Mouse (Mus musculus) spleen, adult 2 months (tissue): ENCODE data around the gene Dynll1. TPM values are rescaled to one million over a fixed set of nuclear protein-coding genes. Genes with fewer than 3 reads are reported as not detected.
A peak's percentile ranks its signal among the peaks of the same experiment; 100 is the strongest.

ENCODE experiments used
- DNase-seq, 2 experiments: peaks; one replicate each; pipeline versions ENCODE4 v3.0.0 to v3.0.0-alpha.2; 2012 to 2021; ENCODE audit warnings: low spot score in 2 of 2, low read depth in 1 of 2
- H3K27ac ChIP-seq: fragments of 200-500 bp; 2 replicates; pipeline ENCODE4 v1.5.1; 2012; ENCODE audit warnings: low read length, inconsistent platforms; ENCODE audit not compliant: insufficient read depth
- H3K27me3 ChIP-seq: fragments of 200-500 bp; 2 replicates; pipeline ENCODE4 v1.6.1; 2012; ENCODE audit warnings: mild to moderate bottlenecking, moderate library complexity, low read length, inconsistent platforms; ENCODE audit not compliant: control insufficient read depth, insufficient read depth
- H3K36me3 ChIP-seq: fragments of 200-500 bp; 2 replicates; pipeline ENCODE4 v1.6.1; 2012; ENCODE audit warnings: mild to moderate bottlenecking, low read length, inconsistent platforms; ENCODE audit not compliant: control insufficient read depth, insufficient read depth
- H3K4me1 ChIP-seq: fragments of 200-500 bp; 2 replicates; pipeline ENCODE4 v1.6.1; 2011; ENCODE audit warnings: inconsistent platforms; ENCODE audit not compliant: control insufficient read depth, insufficient read depth, insufficient read length
- H3K4me3 ChIP-seq: fragments of 200-500 bp; 2 replicates; pipeline ENCODE4 v1.5.1; 2011; ENCODE audit warnings: mild to moderate bottlenecking, inconsistent platforms; ENCODE audit not compliant: insufficient read depth, insufficient read length; ENCODE audit errors: extremely low read depth
- CTCF ChIP-seq: fragments of 200-500 bp; IDR thresholded peaks from 2 replicates; pipeline ENCODE4 v1.5.1; 2011; ENCODE audit warnings: mild to moderate bottlenecking, inconsistent platforms; ENCODE audit not compliant: insufficient read depth, insufficient read length, insufficient replicate concordance; ENCODE audit errors: extremely low read depth
- POLR2A ChIP-seq: fragments of 200-500 bp; IDR thresholded peaks from 2 replicates; pipeline ENCODE4 v1.6.1; 2011; ENCODE audit warnings: low read depth, low read length, inconsistent platforms
- WGBS: fragments of 180-500 bp; shearing (Covaris S2); methylation state at CpG from one replicate; pipeline ENCODE4 v1.1.7; 2018; 5-methylcytosine and 5-hydroxymethylcytosine counted together
- polyA plus RNA-seq: library from polyadenylated mRNA; depleted of rRNA; stranded (reverse); fragments of >200 nt; gene quantifications from 2 replicates; pipeline ENCODE4 v1.2.3, GENCODE M21; 2012

The Dynll1 gene
- polyA plus RNA-seq, 1 experiment = 135 TPM

DNA sequence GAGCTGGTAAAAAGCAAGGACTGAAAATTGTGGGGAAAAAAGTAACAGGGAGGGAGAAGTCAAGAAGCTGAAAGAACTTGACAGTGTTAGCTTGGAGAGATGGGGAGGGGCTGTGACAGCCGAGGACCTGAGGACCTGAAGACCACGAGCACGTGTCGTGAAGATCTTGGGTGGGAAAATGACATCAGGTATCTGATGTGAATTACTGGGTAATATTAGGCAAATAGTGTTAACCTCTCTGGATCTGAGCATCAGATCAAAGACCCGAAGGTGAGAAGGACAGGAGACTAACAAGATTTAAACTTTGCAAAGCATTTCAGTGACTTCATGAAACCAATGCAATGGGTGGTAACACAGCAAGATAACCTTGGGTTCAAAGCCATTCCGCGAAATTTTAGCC lies 39.2 kb upstream of the Dynll1 start:
- 18% methylated on average over 7 of the region's 7 CpGs for WGBS
- Histone ChIP-seq H3K4me1 (peaks cover 3% of the 10 kb centered on the region; the same call in 1 of the 2 replicates), H3K4me3 (no peak overlapping the region; the same call in 1 of the 2 replicates), H3K27me3 (no peaks in the 10 kb centered on the region), H3K36me3 (peaks cover 20% of the 10 kb centered on the region), H3K27ac (no peak overlapping the region)
- DNase-seq = no peak
- no peak for TF ChIP-seq POLR2A
- TF ChIP-seq CTCF = no peak

DNA sequence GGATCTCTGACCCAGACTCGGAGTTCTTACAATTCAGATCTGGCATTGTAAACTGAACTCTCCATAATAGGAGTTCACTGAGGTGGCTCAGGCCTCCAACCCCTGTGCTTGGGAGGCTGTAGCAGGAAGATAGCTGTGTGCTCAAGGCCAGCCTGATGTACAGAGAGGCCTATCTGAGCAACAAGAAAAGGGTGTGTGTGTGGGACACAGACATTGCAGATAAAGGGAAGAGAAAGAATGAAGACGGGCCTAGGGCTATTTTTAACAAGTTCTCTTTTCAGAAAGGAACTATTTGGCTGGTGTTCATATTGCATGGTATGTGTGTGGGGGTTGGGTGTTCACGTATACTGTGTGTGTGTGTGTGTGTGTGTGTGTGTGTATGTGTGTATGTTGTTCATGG lies 32.8 kb upstream of the Dynll1 start:
- TF ChIP-seq CTCF (no peak), POLR2A (no peak)
- Histone ChIP-seq H3K27ac (peak overlapping the region; percentile 70), H3K4me3 (no peak overlapping the region), H3K27me3 (no peaks in the 10 kb centered on the region), H3K36me3 (peaks cover 28% of the 10 kb centered on the region), H3K4me1 (peaks cover 18% of the 10 kb centered on the region)
- DNase-seq = no peak
- 39% methylated on average over 3 of the region's 3 CpGs for WGBS

GRCm38 (mm10) chr5:115330955-115331354 lies 30.2 kb upstream of the Dynll1 start:
- H3K4me3 ChIP-seq = no peak overlapping the region
- WGBS = 93% methylated on average over 9 of the region's 9 CpGs
- no peak for TF ChIP-seq CTCF
- no peak for TF ChIP-seq POLR2A
- no peak for DNase-seq
- H3K27ac ChIP-seq = no peak overlapping the region
- peaks cover 22% of the 10 kb centered on the region for H3K4me1 ChIP-seq
- peaks cover 28% of the 10 kb centered on the region for H3K36me3 ChIP-seq
- H3K27me3 ChIP-seq = no peaks in the 10 kb centered on the region

DNA sequence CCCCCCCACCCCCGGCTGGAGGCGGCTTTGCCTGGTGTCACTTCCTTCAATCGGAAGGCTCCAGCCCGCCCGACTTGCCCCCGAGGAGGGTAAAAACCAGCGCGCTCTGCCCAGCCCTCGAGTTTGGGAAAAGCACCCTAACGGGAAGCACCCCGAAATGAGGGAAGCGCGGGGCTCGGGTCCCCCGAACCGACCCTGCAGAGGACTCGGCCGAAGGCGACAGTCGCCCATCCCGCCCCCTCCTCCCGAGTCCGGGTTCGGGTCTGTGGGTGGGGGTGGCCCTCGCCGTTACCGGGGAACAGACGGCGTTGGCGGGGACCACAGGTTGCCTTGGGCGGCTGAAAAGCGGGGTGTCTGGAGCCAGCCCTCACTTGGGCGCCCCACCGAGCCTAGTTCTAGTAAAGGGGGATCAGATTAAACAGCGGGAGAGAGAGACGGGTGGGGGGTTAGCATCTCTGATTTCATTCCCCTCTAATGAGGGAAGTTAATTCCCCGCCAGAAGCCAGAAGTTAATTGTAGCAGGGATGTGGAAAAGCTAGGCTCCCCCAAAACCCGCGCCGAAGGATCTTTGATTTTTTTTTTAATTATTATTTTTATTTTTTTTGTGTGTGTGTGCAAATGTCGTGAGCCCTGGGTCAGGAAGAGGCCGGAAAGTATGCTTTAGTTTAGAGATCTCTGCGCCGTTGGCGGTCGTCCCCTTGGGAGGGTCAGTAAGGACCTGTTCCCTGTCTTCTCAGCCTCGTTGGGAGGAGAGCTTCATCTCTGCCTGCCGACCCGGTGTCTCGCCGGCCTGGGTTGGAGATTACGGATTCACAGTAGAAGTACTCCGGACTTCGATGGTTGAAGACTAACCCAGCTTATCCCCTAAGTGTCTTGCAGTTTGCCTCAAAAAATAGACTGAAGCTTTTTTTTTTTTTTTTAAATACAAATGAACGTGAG lies 27.1 kb upstream of the Dynll1 start:
- no peak for TF ChIP-seq CTCF
- no peak for TF ChIP-seq POLR2A
- Histone ChIP-seq H3K4me3 (peak overlapping the region; percentile 83), H3K36me3 (peaks cover 16% of the 10 kb centered on the region), H3K4me1 (peaks cover 7% of the 10 kb centered on the region), H3K27me3 (no peaks in the 10 kb centered on the region), H3K27ac (peak overlapping the region; percentile 71)
- peak in 1 of 2 experiments; percentile 34 for DNase-seq
- 3% methylated on average over 47 of the region's 55 CpGs for WGBS

- peaks cover 7% of the 10 kb centered on the region for H3K4me1 ChIP-seq
- 1% methylated on average over 60 of the region's 97 CpGs for WGBS
- H3K4me3 ChIP-seq = peak within 1 kb of the TSS; percentile 97
- peaks cover 9% of the 10 kb centered on the region for H3K36me3 ChIP-seq
- TF ChIP-seq POLR2A (no peak), CTCF (no peak)
- H3K27ac ChIP-seq = peak within 1 kb of the TSS; percentile 86
- peak; percentile 81 to 92 for DNase-seq
- no peaks in the 10 kb centered on the region for H3K27me3 ChIP-seq
Observed at GRCm38 (mm10) chr5:115326875-115327609, 26.2 kb upstream of the Dynll1 start, which contains the start of gene Srsf9. Gene Srsf9, plus strand, starts transcription at chr5:115327177.

DNA sequence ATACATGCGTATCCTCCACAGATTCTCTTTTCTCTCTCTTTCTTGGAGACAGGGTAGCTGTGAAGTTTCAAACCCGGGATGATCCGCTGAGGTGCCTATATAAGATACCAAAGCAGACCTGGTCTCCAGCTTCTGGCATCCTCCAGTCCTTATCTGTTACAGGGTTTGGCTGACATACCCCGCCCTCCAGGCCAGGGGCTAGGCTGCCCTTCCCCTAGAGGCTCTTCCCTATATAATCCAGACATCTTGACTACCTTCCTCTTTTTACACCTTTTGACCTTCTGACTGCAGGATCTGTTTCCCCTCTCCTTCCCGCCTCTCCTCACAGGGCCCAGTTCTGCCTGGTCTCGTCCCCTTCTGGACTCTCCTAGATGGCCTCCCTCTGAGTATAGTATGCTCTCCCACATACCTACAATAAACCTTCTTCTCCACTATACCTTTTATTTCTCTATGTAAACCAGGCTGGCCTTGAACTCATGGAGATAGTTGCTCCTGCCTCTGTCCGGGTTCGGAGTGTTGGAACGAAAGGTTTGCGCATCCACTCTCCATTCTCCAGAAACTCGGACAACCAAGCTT lies 25.5 kb upstream of the Dynll1 start:
- no peak for DNase-seq
- 25% methylated on average over 11 of the region's 11 CpGs for WGBS
- Histone ChIP-seq H3K4me3 (peak overlapping the region; percentile 97), H3K4me1 (peaks cover 7% of the 10 kb centered on the region), H3K36me3 (peaks cover 5% of the 10 kb centered on the region), H3K27ac (peak overlapping the region; percentile 86), H3K27me3 (no peaks in the 10 kb centered on the region)
- TF ChIP-seq CTCF (no peak), POLR2A (no peak)
